Mouse (Mus musculus) CH12.LX (cell line): ENCODE data around the gene Oaz1. TPM values are rescaled to one million over a fixed set of nuclear protein-coding genes. Genes with fewer than 3 reads are reported as not detected.

ENCODE experiments used
- DNase-seq: peaks from one replicate; pipeline ENCODE4 v3.0.0-alpha.2; 2013; ENCODE audit errors: extremely low read depth
- H3K27ac ChIP-seq: 2 replicates; pipeline ENCODE4 v1.5.1; 2012; ENCODE audit warnings: low read depth, mild to moderate bottlenecking, control low read depth, moderate library complexity; ENCODE audit not compliant: insufficient read depth
- H3K27me3 ChIP-seq: replicated peaks from 2 replicates; pipeline ENCODE3; 2012; ENCODE audit warnings: inconsistent platforms
- H3K36me3 ChIP-seq, 2 experiments: replicated peaks in 1 of 2; 2 replicates each; pipeline versions ENCODE3 to v1.6.1; 2012; ENCODE audit warnings: inconsistent platforms in 1 of 2, low read length in 1 of 2, mild to moderate bottlenecking in 1 of 2, mixed read lengths in 1 of 2, moderate library complexity in 1 of 2; ENCODE audit not compliant: control insufficient read depth in 1 of 2, insufficient read depth in 1 of 2
- H3K4me1 ChIP-seq, 2 experiments: 2 replicates each; pipeline ENCODE4 v1.6.1; 2012; ENCODE audit warnings: inconsistent platforms in 1 of 2, moderate library complexity in 1 of 2; ENCODE audit not compliant: insufficient read depth in 2 of 2, control insufficient read depth in 1 of 2
- H3K4me2 ChIP-seq: 2 replicates; pipeline ENCODE4 v1.6.1; 2012; ENCODE audit warnings: low read depth, mild to moderate bottlenecking, control low read depth; ENCODE audit not compliant: poor library complexity, insufficient read depth, severe bottlenecking
- H3K4me3 ChIP-seq, 3 experiments: fragments of 150-350 bp in 1 of 3; sonication (generic) in 1 of 3; replicated peaks in 1 of 3; 2 replicates each; pipeline versions ENCODE3 to v1.5.1; 2011 to 2012; ENCODE audit warnings: low read depth in 2 of 3, low read length in 2 of 3, mild to moderate bottlenecking in 2 of 3, moderate library complexity in 2 of 3, control low read depth in 1 of 3, improper control_type of control experiment in 1 of 3, inconsistent platforms in 1 of 3, mixed read lengths in 1 of 3; ENCODE audit not compliant: poor library complexity in 1 of 3
- H3K79me2 ChIP-seq: replicated peaks from 2 replicates; pipeline ENCODE4 v1.6.1; 2012; ENCODE audit warnings: mild to moderate bottlenecking, moderate library complexity; ENCODE audit not compliant: control insufficient read depth, poor library complexity, insufficient read depth, severe bottlenecking; ENCODE audit errors: extremely low read depth
- H3K9ac ChIP-seq: 2 replicates; pipeline ENCODE4 v1.6.1; 2012; ENCODE audit warnings: low read depth, mild to moderate bottlenecking, control low read depth, moderate library complexity; ENCODE audit not compliant: insufficient read depth
- H3K9me3 ChIP-seq: replicated peaks from 2 replicates; pipeline ENCODE3; 2012; ENCODE audit warnings: low read length, inconsistent platforms, mixed read lengths
- BHLHE40 ChIP-seq: IDR thresholded peaks from 2 replicates; pipeline ENCODE4 v1.6.1; 2011; ENCODE audit warnings: mild to moderate bottlenecking, low read depth, low read length, improper control_type of control experiment
- CHD1 ChIP-seq: IDR thresholded peaks from 2 replicates; pipeline ENCODE4 v1.6.1; 2012; ENCODE audit warnings: low read depth, low read length, improper control_type of control experiment, inconsistent platforms
- CHD2 ChIP-seq: IDR thresholded peaks from 2 replicates; pipeline ENCODE4 v1.6.1; 2011; ENCODE audit warnings: low read length, improper control_type of control experiment
- CTCF ChIP-seq, 2 experiments: IDR thresholded peaks in 1 of 2; conservative IDR thresholded peaks in 1 of 2; 2 replicates each; pipeline ENCODE4 v1.5.1; 2011 to 2012; ENCODE audit warnings: low read depth in 2 of 2, low read length in 2 of 2, improper control_type of control experiment in 1 of 2, inconsistent platforms in 1 of 2, mild to moderate bottlenecking in 1 of 2, moderate library complexity in 1 of 2
- E2F4 ChIP-seq: IDR thresholded peaks from 2 replicates; pipeline ENCODE4 v1.6.1; 2011; ENCODE audit warnings: low read depth, low read length, improper control_type of control experiment; ENCODE audit not compliant: insufficient replicate concordance
- ELF1 ChIP-seq: IDR thresholded peaks from 2 replicates; pipeline ENCODE4 v1.6.1; 2014; ENCODE audit warnings: low read depth, mild to moderate bottlenecking, inconsistent platforms, low read length, improper control_type of control experiment
- EP300 ChIP-seq: IDR thresholded peaks from 2 replicates; pipeline ENCODE4 v1.6.1; 2011; ENCODE audit warnings: low read length, improper control_type of control experiment
- ETS1 ChIP-seq: conservative IDR thresholded peaks from 2 replicates; pipeline ENCODE4 v1.6.1; 2012; ENCODE audit warnings: low read depth, mild to moderate bottlenecking, inconsistent platforms, low read length, improper control_type of control experiment, moderate library complexity
- GABPA ChIP-seq: IDR thresholded peaks from 2 replicates; pipeline ENCODE4 v1.6.1; 2012; ENCODE audit warnings: low read depth, low read length, improper control_type of control experiment, inconsistent platforms; ENCODE audit not compliant: insufficient replicate concordance
- HCFC1 ChIP-seq: IDR thresholded peaks from 2 replicates; pipeline ENCODE4 v1.6.1; 2012; ENCODE audit warnings: low read depth, mild to moderate bottlenecking, inconsistent platforms, low read length, improper control_type of control experiment
- IRF4 ChIP-seq: IDR thresholded peaks from 2 replicates; pipeline ENCODE4 v1.6.1; 2014; ENCODE audit warnings: low read depth, mild to moderate bottlenecking, inconsistent platforms, low read length, improper control_type of control experiment
- JUN ChIP-seq: IDR thresholded peaks from 2 replicates; pipeline ENCODE4 v1.6.1; 2011; ENCODE audit warnings: low read depth, mild to moderate bottlenecking, low read length, improper control_type of control experiment, moderate library complexity; ENCODE audit not compliant: insufficient read depth
- JUND ChIP-seq: conservative IDR thresholded peaks from 2 replicates; pipeline ENCODE4 v1.6.1; 2011; ENCODE audit warnings: low read depth, low read length, improper control_type of control experiment
- KAT2A ChIP-seq: IDR thresholded peaks from 2 replicates; pipeline ENCODE4 v1.6.1; 2012; ENCODE audit warnings: low read length, improper control_type of control experiment, inconsistent platforms; ENCODE audit not compliant: insufficient replicate concordance
- MAFK ChIP-seq: IDR thresholded peaks from 2 replicates; pipeline ENCODE4 v1.6.1; 2011; ENCODE audit warnings: low read length, improper control_type of control experiment; ENCODE audit not compliant: insufficient replicate concordance
- MAX ChIP-seq: IDR thresholded peaks from 2 replicates; pipeline ENCODE4 v1.6.1; 2011; ENCODE audit warnings: low read length, improper control_type of control experiment
- MAZ ChIP-seq: IDR thresholded peaks from 2 replicates; pipeline ENCODE4 v1.6.1; 2012; ENCODE audit warnings: low read depth, mild to moderate bottlenecking, inconsistent platforms, low read length, improper control_type of control experiment, moderate library complexity
- MEF2A ChIP-seq: IDR thresholded peaks from 2 replicates; pipeline ENCODE4 v1.6.1; 2014; ENCODE audit warnings: low read depth, mild to moderate bottlenecking, inconsistent platforms, low read length, improper control_type of control experiment, borderline replicate concordance
- MXI1 ChIP-seq: IDR thresholded peaks from 2 replicates; pipeline ENCODE4 v1.6.1; 2011; ENCODE audit warnings: mild to moderate bottlenecking, low read depth, low read length, improper control_type of control experiment
- MYC ChIP-seq: IDR thresholded peaks from 2 replicates; pipeline ENCODE4 v1.6.1; 2011; ENCODE audit warnings: low read depth, mild to moderate bottlenecking, improper control_type of control experiment, low read length
- NELFE ChIP-seq: IDR thresholded peaks from 2 replicates; pipeline ENCODE4 v1.6.1; 2011; ENCODE audit warnings: low read depth, low read length, improper control_type of control experiment
- NRF1 ChIP-seq: IDR thresholded peaks from 2 replicates; pipeline ENCODE4 v1.6.1; 2014; ENCODE audit warnings: low read depth, mild to moderate bottlenecking, inconsistent platforms, low read length, improper control_type of control experiment, moderate library complexity
- PAX5 ChIP-seq: IDR thresholded peaks from 2 replicates; pipeline ENCODE4 v1.6.1; 2012; ENCODE audit warnings: low read length, inconsistent platforms, mixed read lengths
- POLR2A ChIP-seq: IDR thresholded peaks from 2 replicates; pipeline ENCODE4 v1.6.1; 2011; ENCODE audit warnings: low read depth, mild to moderate bottlenecking, improper control_type of control experiment, low read length
- POLR2AphosphoS2 ChIP-seq: IDR thresholded peaks from 2 replicates; pipeline ENCODE4 v1.6.1; 2011; ENCODE audit warnings: low read depth, low read length, improper control_type of control experiment
- RAD21 ChIP-seq: IDR thresholded peaks from 2 replicates; pipeline ENCODE4 v1.6.1; 2011; ENCODE audit warnings: low read depth, mild to moderate bottlenecking, low read length, improper control_type of control experiment, moderate library complexity
- RCOR1 ChIP-seq: conservative IDR thresholded peaks from 2 replicates; pipeline ENCODE4 v1.6.1; 2012; ENCODE audit warnings: low read depth, mild to moderate bottlenecking, inconsistent platforms, low read length, improper control_type of control experiment
- SIN3A ChIP-seq: IDR thresholded peaks from 2 replicates; pipeline ENCODE4 v1.6.1; 2012; ENCODE audit warnings: low read length, improper control_type of control experiment, inconsistent platforms
- SMC3 ChIP-seq: IDR thresholded peaks from 2 replicates; pipeline ENCODE4 v1.6.1; 2011; ENCODE audit warnings: low read depth, low read length, improper control_type of control experiment
- TBP ChIP-seq: conservative IDR thresholded peaks from 2 replicates; pipeline ENCODE4 v1.6.1; 2011; ENCODE audit warnings: low read depth, low read length, improper control_type of control experiment
- TCF12 ChIP-seq: IDR thresholded peaks from 2 replicates; pipeline ENCODE4 v1.6.1; 2014; ENCODE audit warnings: low read depth, mild to moderate bottlenecking, inconsistent platforms, low read length, improper control_type of control experiment
- UBTF ChIP-seq: IDR thresholded peaks from 2 replicates; pipeline ENCODE4 v1.6.1; 2012; ENCODE audit warnings: low read depth, mild to moderate bottlenecking, inconsistent platforms, low read length, improper control_type of control experiment, moderate library complexity
- USF1 ChIP-seq: IDR thresholded peaks from 2 replicates; pipeline ENCODE4 v1.6.1; 2014; ENCODE audit warnings: low read depth, mild to moderate bottlenecking, inconsistent platforms, low read length, improper control_type of control experiment
- USF2 ChIP-seq: conservative IDR thresholded peaks from 2 replicates; pipeline ENCODE4 v1.6.1; 2011; ENCODE audit warnings: low read depth, low read length, improper control_type of control experiment
- ZC3H11A ChIP-seq: IDR thresholded peaks from 2 replicates; pipeline ENCODE4 v1.6.1; 2012; ENCODE audit warnings: low read depth, mild to moderate bottlenecking, inconsistent platforms, low read length, improper control_type of control experiment
- ZKSCAN1 ChIP-seq: IDR thresholded peaks from 2 replicates; pipeline ENCODE4 v1.6.1; 2012; ENCODE audit warnings: low read depth, inconsistent platforms, low read length, improper control_type of control experiment, borderline replicate concordance
- ZMIZ1 ChIP-seq: IDR thresholded peaks from 2 replicates; pipeline ENCODE4 v1.6.1; 2012; ENCODE audit warnings: low read depth, mild to moderate bottlenecking, inconsistent platforms, low read length, improper control_type of control experiment
- ZNF384 ChIP-seq: IDR thresholded peaks from 2 replicates; pipeline ENCODE4 v1.6.1; 2012; ENCODE audit warnings: low read depth, low read length, improper control_type of control experiment, inconsistent platforms
- dilution Hi-C: fragments of 300-500 bp; cut with MboI; formaldehyde crosslinking; loops from 2 replicates; pipeline ENCODE4 v1.14.3; 2020; ENCODE audit warnings: low sequenced_read_pairs; ENCODE audit not compliant: extremely low pct_unique_long_range_greater_than_20kb, extremely low pct_ligation_motif_present
- in situ Hi-C: fragments of 300-500 bp; cut with MboI; formaldehyde crosslinking; loops from 3 replicates; pipeline ENCODE4 v1.14.3; 2019; ENCODE audit warnings: low sequenced_read_pairs, low pct_ligation_motif_present, low pct_unique_long_range_greater_than_20kb, mixed read lengths
- polyA plus RNA-seq: library from polyadenylated mRNA; unstranded; fragments of >175 nt; gene quantifications from 2 replicates; pipeline ENCODE4 v1.2.1, GENCODE M21; 2012; ENCODE audit warnings: low read depth; ENCODE audit not compliant: insufficient read length
- total RNA-seq, 2 experiments: library from RNA; depleted of rRNA; stranded (reverse); fragments of 300-350 nt in 1 of 2; fragments of >200 nt in 1 of 2; gene quantifications; 2 replicates each; pipeline ENCODE4 v1.2.3; 2012 to 2014

The Oaz1 gene
- total and polyA plus RNA-seq, 3 experiments: 646 to 1,081 (median 899) TPM

DNA sequence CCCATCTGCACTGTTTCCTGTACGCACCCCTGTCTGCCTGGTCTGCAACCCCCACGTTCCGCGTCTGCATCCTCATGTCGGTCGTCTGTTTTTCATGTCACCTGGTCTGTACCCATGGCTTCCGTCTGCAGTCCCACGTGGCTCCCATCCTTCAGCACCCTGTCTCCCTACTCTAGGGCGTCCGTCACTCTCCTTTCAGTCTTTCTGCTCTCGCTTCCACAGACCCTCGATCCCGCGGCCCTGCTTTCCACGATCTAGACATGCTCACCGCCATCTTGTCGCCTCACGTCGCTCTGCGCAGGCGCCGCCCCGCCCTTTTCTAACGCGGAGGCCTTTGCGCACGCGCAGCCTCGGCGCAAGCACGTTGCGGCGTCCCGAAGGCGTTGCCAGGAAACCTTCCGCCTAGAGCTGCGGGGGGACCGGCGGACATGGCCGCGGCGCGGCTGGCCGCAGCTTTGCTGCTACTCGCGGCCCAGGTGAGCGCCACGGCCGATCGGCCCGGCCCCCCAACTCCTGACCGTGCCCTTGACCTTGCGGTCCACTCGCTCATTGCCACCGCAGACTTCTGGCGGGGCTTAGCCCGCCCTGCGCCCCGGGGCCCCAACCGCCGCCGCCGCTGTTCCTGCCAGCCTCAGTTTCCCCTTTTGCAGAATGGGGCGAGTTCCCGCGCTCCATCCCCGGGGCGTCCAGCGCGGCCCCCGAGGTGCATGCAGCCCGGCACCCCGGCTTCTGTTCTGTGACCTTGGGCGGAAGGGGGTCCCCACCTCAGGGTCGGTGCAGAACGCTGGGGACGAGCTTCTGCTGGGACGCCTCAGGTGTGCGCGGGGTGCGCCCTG lies 28.7 kb downstream of the Oaz1 start, which contains the start of the genes Lsm7 and Sppl2b:
Lsm7 (minus strand) TSS at position 297 of the 836 bp plus-strand sequence.
Sppl2b (plus strand) TSS at position 363 of the 836 bp plus-strand sequence.
- DNase-seq: peak; percentile 93
- H3K27me3 ChIP-seq: no peaks in the 10 kb centered on the region
- in situ Hi-C loops: loop anchor here (5.0 kb wide), 1 partner anchor 33 kb away; no protein-coding TSS in a partner anchor
- peak within 1 kb of the TSS; percentile 81 for H3K9ac ChIP-seq
- peaks cover 16% of the 10 kb centered on the region for H3K79me2 ChIP-seq
- peaks cover 10 to 34% of the 10 kb centered on the region in 2 experiments for H3K4me1 ChIP-seq
- peak within 1 kb of the TSS; percentile 85 to 99 (median 90) for H3K4me3 ChIP-seq
- H3K4me2 ChIP-seq: peak within 1 kb of the TSS; percentile 79
- H3K27ac ChIP-seq: peak within 1 kb of the TSS; percentile 19; the same call in 1 of the 2 replicates
- peak; percentile 100 for TF ChIP-seq NRF1
- peak; percentile 75; the same call in 1 of the 2 replicates for TF ChIP-seq ELF1
- peak; percentile 96 for TF ChIP-seq SIN3A
- TF ChIP-seq E2F4: no peak
- TF ChIP-seq MAZ: no peak
- no peak for TF ChIP-seq MAFK
- TF ChIP-seq NELFE: peak; percentile 94
- no peak for TF ChIP-seq EP300
- no peak for TF ChIP-seq CHD2
- no peak for TF ChIP-seq RAD21
- no peak for TF ChIP-seq PAX5
- TF ChIP-seq CHD1: no peak
- TF ChIP-seq BHLHE40: 0 out of 2 replicates have a peak, but pooled peaks have one; percentile 15
- no peak for TF ChIP-seq JUND
- no peak for TF ChIP-seq USF2
- TF ChIP-seq MXI1: peak; percentile 96
- TF ChIP-seq MEF2A: no peak
- peak; percentile 91 for TF ChIP-seq MAX
- peak; percentile 91; the same call in 1 of the 2 replicates for TF ChIP-seq MYC
- no peak for TF ChIP-seq ZNF384
- TF ChIP-seq RCOR1: 0 out of 2 replicates have a peak, but pooled peaks have one; percentile 48
- TF ChIP-seq ZC3H11A: no peak
- no peak for TF ChIP-seq GABPA
- TF ChIP-seq ZKSCAN1: no peak
- no peak for TF ChIP-seq JUN
- TF ChIP-seq IRF4: no peak
- peak; percentile 75; the same call in 1 of the 2 replicates for TF ChIP-seq POLR2AphosphoS2
- TF ChIP-seq ETS1: no peak
- 0 out of 2 replicates have a peak, but pooled peaks have one; percentile 60 for TF ChIP-seq TBP
- TF ChIP-seq SMC3: no peak
- TF ChIP-seq USF1: no peak
- TF ChIP-seq CTCF (conservative IDR thresholded peaks at IDR 0.05 in 1 of 2, IDR thresholded peaks at IDR 0.05 in 1 of 2; ENCODE audit: low read depth in 2 of 2, low read length in 2 of 2): no peak
- TF ChIP-seq POLR2A: peak; percentile 86
- TF ChIP-seq TCF12: peak; percentile 85
- TF ChIP-seq ZMIZ1: peak; percentile 89
- peak; percentile 82 for TF ChIP-seq HCFC1
- no peak for TF ChIP-seq UBTF
- 0 out of 2 replicates have a peak, but pooled peaks have one; percentile 53 for TF ChIP-seq KAT2A
- H3K36me3 ChIP-seq: peaks cover 22 to 55% of the 10 kb centered on the region in 2 experiments
- dilution Hi-C loops: no loop called here
- no peaks in the 10 kb centered on the region for H3K9me3 ChIP-seq
